Mouse (Mus musculus) ovary, adult 18-20 months (tissue): ENCODE results near the gene Amdhd1.

Experiments used
- DNase-seq: peaks from one replicate; pipeline ENCODE4 v3.0.0; 2022; ENCODE audit warnings: low spot score, mixed read lengths

The Amdhd1 gene

GRCm38 (mm10) chr10:93540431-93541210 lies 788 bp upstream of the Amdhd1 start, which contains the start of gene Ccdc38:
Gene Ccdc38 (plus strand): TSS chr10:93540632.
- DNase-seq = no peak

- DNase-seq = no peak
These were observed 1.0 kb downstream of the Amdhd1 start for GRCm38 (mm10) chr10:93538818-93539217.

DNA sequence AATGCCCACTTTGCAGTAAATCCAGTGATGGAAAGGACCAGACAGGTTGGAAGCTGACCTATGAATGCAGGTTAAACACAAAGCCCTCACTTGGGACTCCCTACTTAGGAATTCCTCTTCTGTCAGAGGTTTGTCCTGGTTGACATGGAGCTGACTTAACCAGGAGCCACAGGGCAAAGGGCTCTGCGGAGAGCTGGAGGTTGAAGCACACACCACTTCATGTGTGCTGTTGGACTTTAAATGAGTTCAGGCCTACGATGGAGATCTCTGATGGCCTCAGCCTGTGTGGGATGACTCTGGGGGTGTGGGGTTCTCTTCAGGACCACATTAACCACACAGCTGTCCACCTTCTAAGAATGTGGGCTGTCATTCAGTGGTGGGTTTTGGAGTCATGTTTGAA lies 1.5 kb downstream of the Amdhd1 start:
- DNase-seq = no peak

DNA sequence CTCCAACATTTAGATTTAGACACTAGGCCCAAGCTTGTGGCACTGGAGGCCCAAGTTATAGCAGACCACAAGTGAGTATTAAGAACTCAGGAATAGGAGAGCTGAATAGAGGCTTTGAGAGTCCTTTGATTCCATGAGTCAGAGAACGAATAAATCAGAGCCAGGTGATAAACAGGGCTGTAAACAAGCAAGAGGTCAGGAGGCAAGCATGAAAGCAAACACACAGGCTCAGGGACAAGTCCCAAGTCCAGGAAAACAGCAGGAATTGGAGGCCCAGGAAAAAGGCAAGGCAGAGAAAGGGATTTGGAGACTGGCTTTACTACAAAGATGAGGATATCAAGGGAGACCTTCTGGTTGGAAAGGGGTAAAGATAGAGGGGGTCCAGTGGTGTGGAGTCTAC lies 14.5 kb downstream of the Amdhd1 start:
- no peak for DNase-seq

DNA sequence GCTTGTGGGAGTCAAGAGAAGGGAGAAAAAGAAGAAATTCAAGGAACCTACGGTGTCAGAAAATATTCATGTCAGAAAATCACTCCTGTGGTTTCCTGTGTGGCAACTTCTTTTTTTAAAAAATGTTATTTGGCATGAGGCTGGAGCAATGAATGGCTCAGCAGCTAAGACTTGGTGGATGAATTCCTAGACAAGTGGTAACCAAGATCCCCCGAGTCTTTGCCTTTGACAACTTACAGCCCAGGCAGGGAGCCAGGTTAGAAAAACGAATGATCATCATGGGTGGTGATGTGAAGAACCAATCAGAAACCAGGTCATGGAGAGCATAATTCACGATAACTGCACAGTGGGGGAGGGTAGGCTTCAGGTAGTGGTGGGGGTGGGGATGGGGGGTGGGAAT lies 18.8 kb downstream of the Amdhd1 start:
- DNase-seq = no peak

- no peak for DNase-seq
These were observed 20.1 kb downstream of the Amdhd1 start for GRCm38 (mm10) chr10:93519756-93520155.

DNA sequence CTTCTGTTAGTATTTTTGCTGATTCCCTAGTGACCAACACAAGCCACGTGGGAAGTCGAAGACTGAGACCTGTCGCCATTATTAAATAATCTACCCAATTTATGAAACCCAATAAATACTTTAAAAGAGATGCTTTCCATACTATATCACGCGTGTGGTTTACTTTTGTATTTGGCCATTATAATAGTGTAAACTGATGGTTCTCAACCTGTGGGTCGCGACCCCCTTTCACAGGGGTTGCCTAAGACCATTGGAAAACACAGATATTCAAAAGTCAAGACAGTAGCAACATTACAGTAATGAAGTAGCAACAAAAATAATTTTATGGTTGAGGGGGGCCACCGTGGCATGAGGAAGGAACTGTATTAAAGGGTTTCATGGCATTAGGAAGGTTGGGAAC lies 20.7 kb downstream of the Amdhd1 start:
- DNase-seq = no peak

- DNase-seq = no peak
These were observed 21.2 kb downstream of the Amdhd1 start for GRCm38 (mm10) chr10:93518620-93519019.

DNA sequence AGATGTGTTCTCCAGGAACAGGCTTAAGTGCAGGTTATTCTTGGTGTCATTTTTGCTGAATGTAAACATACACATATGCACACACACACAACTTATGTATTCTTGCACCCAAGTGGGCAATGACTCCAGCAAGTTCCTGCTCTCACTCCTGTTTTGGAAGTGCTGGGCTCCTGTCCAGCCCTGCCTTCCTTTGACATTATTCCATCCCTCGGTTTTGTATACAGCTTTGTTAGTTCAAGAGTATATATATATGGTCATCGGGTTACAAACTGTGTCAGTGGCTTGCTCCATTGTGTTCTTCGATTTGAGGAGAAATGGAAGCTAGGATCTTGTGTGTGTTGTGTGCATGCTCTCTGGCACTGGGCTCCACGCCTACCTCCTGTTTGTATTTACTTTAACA lies 21.6 kb downstream of the Amdhd1 start:
- no peak for DNase-seq

GRCm38 (mm10) chr10:93517754-93518153 lies 22.1 kb downstream of the Amdhd1 start:
- DNase-seq = no peak

GRCm38 (mm10) chr10:93515927-93516326 lies 23.9 kb downstream of the Amdhd1 start:
- no peak for DNase-seq

- DNase-seq = no peak
These were observed 24.4 kb downstream of the Amdhd1 start for GRCm38 (mm10) chr10:93515419-93515818.

- DNase-seq = no peak
These were observed 30.2 kb downstream of the Amdhd1 start for GRCm38 (mm10) chr10:93509532-93510153.

GRCm38 (mm10) chr10:93508383-93508970 lies 31.4 kb downstream of the Amdhd1 start:
- no peak for DNase-seq

GRCm38 (mm10) chr10:93501346-93501745 lies 38.5 kb downstream of the Amdhd1 start:
- DNase-seq = no peak

DNA sequence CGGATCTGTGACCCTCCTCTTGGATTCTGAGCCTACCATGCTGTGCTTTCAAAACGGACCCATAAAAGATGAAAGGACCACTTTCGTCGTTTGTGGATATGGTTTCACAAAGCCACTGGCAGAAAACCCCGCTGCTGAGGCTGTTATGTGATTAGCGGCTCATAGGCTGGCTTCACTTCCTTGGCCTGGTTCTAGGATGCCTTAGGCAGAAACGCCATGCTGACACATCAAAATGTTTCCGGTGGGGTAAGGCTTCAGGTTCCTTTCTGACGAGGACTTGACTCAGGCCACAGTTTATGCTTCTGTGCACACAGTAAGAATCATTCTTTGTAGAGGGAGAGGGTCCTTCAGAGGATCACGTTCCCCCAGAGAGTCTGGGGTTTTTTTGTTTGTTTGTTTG lies 39.0 kb downstream of the Amdhd1 start:
- DNase-seq = no peak

GRCm38 (mm10) chr10:93490451-93490850 lies 49.4 kb downstream of the Amdhd1 start:
- DNase-seq = no peak

DNA sequence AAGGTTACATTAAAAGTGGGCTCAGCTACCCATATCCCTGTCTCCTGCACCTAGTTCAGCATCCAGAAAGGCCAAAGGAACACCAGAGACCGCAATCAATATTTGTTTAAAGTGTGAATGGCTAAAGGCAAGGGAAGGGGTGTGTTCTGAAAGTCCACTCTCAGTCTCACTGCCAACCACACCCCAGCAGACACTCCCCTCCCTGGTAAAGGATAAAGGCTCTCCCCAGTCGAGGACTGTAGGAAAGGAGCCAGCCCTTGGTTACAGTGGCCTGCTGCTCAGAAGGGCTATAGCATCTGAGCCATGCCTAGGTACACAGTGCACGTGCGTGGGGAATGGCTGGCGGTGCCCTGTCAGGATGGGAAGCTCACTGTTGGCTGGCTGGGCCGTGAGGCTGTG lies 51.0 kb downstream of the Amdhd1 start:
- DNase-seq = no peak

DNA sequence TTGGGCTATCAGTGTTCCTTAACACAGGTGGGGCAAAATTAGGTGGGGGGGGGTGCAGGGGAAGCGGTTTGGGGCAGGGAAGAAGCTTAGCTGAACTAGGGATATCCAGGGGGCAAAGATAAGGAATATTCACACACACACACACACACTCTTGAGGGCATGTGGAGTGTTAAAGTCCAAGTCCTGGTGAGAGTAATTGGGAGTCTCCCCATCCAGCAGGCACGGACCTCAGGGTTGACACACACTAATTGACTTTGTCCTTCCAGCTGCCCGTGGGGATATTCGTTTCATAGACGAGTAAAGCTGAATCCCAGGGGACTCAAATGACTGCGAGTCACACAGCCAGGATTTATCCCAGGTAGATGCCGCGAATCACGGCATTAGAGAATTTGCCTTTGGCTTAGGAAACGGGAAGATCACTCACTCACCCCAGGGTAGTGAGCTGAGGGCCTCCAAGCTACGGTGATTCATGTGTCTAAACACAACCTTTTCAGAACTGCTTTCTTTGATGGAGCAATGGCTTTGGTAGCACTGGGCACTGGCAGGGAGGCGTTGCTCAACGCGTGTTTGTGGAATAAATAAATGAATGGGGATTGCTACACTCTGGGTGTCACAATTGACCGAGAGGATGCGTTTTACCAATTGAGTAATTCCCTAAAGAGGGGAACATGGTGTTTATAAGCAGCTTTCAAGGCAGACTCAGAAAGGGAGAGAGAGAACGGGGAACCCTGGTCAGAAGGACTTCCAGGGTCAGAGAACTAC lies 51.6 kb downstream of the Amdhd1 start, which contains the start of gene Hal:
TSS of gene Hal (plus strand) at position 703 of the 762 bp plus-strand sequence.
- no peak for DNase-seq

DNA sequence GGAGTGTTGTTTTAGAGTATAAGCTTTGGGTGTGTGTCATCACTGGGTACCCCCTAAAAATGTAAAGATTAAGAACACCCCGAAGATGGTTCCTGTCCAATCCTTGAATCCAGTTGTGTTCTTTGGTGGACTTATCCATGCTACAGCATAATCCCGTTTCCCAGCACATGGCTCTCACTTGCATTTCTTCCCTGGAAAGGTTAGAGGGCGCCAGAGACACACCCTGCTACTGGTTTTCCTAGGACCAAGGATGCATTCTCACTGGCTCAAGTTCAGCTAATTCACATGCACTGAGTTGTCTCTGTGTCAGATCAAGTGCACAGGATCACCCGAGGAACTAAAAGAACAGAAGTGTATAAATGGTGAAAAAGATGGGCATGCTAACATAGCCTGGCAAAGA lies 53.2 kb downstream of the Amdhd1 start:
- peak; percentile 22 for DNase-seq

DNA sequence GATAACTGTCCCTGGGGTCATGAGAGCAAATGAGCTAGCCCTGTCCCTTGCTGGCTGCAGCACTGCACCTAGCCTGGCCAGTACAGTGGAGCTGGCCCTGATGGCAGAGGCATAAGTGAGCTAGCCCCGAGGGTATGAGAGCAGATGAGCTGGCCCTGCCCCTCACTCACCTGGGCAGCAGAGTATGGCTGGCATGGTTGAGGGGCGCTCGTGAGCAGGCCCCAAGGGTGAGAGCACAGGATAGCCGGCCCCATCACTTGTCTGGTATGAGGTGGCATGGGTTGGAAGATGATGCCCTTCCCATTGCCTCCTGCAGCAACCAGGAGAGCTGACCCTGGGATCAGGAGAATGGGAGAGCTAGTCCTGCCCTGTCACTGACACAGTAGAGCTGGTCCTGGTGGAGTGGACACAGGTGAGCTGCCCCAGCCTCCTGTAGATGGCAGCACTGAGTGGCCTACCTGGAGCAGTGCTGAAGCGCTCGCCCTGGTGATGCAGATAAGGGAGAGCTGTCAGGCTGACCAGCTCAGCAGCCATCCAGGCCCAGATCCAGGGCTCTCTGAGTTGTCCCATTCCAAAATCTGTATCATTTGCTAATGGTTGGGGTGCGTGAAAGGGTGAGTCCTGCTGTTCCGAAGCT lies 54.7 kb downstream of the Amdhd1 start:
- no peak for DNase-seq

DNA sequence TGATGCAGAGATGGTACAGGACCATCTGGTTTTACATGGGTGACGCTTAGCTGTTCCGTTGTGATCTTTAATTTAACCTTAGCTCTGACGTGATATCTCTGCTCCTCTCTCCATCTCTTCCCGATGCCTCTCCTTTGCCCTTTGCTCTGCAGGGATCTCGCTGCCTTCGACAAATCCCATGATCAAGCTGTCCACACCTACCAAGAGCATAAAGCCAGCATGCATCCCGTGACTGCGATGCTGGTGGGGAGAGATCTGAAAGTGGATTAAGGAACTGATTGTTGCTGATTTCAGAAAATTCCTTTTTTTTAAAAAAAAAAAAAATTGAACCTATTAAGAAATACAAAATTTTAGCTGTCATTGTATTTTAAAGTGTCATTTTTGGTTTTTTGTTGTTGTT lies 55.3 kb downstream of the Amdhd1 start:
- DNase-seq = no peak
